Mouse (Mus musculus) lung, embryonic 15.5 days (tissue): Measurements from ENCODE around the gene Mydgf. TPM values are rescaled to one million over a fixed set of nuclear protein-coding genes. Genes with fewer than 3 reads are reported as not detected.

Experiments
- ATAC-seq: fragments of 200-750 bp; cut with Nextera tagmentation; 2 replicates; pipeline ENCODE4 v1.8.0; 2017; ENCODE audit warnings: moderate number of reproducible peaks, borderline replicate concordance; ENCODE audit not compliant: low FRiP score, low TSS enrichment; ENCODE audit errors: extremely low read depth
- H3K27ac ChIP-seq: fragments of 300-500 bp; sonication (generic); 2 replicates; pipeline ENCODE4 v1.5.1; 2015; ENCODE audit warnings: moderate library complexity, mild to moderate bottlenecking, inconsistent platforms
- H3K27me3 ChIP-seq: fragments of 300-500 bp; sonication (generic); 2 replicates; pipeline ENCODE4 v1.6.1; 2015; ENCODE audit warnings: inconsistent platforms
- H3K36me3 ChIP-seq: fragments of 300-500 bp; sonication (generic); 2 replicates; pipeline ENCODE4 v1.6.1; 2015; ENCODE audit warnings: inconsistent platforms
- H3K4me1 ChIP-seq: fragments of 300-500 bp; sonication (generic); 2 replicates; pipeline ENCODE4 v1.6.1; 2015; ENCODE audit warnings: inconsistent platforms
- H3K4me2 ChIP-seq: fragments of 300-500 bp; sonication (generic); 2 replicates; pipeline ENCODE4 v1.6.1; 2015; ENCODE audit warnings: inconsistent platforms, mild to moderate bottlenecking, moderate library complexity
- H3K4me3 ChIP-seq: fragments of 300-500 bp; sonication (generic); 2 replicates; pipeline ENCODE4 v1.5.1; 2015; ENCODE audit warnings: mild to moderate bottlenecking, inconsistent platforms
- H3K9ac ChIP-seq: fragments of 300-500 bp; sonication (generic); 2 replicates; pipeline ENCODE4 v1.6.1; 2015; ENCODE audit warnings: inconsistent platforms
- H3K9me3 ChIP-seq: fragments of 300-500 bp; sonication (generic); 2 replicates; pipeline ENCODE4 v1.6.1; 2016; ENCODE audit warnings: inconsistent platforms
- WGBS: fragments of 180-500 bp; shearing (Covaris S2); methylation state at CpG from one replicate; pipeline ENCODE4 v1.1.7; 2015; 5-methylcytosine and 5-hydroxymethylcytosine counted together
- polyA plus RNA-seq: library from polyadenylated mRNA; unstranded; fragments of >200 nt; fragmentation: Nextera tagmentation; extraction: Ambion mirVana; gene quantifications from 2 replicates; pipeline ENCODE4 v1.2.1, GENCODE M21; 2015

Mydgf gene
- polyA plus RNA-seq, 1 experiment from 2014 or later, result 103 TPM

DNA sequence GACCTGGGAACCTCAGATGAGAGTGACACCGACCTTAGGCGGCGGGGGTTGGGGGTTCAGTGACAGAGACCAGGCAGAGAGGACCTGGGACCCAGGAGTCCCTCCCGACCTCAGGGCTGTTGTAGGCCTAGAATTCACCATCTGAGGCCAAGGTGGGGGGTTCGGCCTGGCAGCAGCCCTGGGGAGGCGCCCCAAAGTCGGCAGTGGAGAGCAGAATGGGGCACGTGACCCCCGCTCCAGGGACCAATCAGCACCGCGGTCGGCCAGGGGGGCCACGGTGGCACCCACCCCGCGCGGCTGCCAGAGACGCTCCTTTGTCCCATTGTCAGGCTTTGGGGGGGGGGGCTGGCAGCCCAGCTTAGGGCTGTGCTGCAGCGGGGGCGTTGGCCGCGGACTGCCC, 44.4 kb downstream of the Mydgf start:
- no peak overlapping the region for H3K27ac ChIP-seq
- H3K9ac ChIP-seq, result peak overlapping the region; percentile 42; the same call in 1 of the 2 replicates
- H3K27me3 ChIP-seq, result peaks cover 59% of the 10 kb centered on the region
- ATAC-seq, result 0 out of 2 replicates have a peak, but pooled peaks have one; percentile 10
- H3K4me3 ChIP-seq, result peak overlapping the region; percentile 67
- 9% methylated on average over 21 of the region's 21 CpGs for WGBS
- no peaks in the 10 kb centered on the region for H3K9me3 ChIP-seq
- H3K4me2 ChIP-seq, result peak overlapping the region; percentile 100
- H3K4me1 ChIP-seq, result peaks cover 30% of the 10 kb centered on the region
- no peaks in the 10 kb centered on the region for H3K36me3 ChIP-seq

DNA sequence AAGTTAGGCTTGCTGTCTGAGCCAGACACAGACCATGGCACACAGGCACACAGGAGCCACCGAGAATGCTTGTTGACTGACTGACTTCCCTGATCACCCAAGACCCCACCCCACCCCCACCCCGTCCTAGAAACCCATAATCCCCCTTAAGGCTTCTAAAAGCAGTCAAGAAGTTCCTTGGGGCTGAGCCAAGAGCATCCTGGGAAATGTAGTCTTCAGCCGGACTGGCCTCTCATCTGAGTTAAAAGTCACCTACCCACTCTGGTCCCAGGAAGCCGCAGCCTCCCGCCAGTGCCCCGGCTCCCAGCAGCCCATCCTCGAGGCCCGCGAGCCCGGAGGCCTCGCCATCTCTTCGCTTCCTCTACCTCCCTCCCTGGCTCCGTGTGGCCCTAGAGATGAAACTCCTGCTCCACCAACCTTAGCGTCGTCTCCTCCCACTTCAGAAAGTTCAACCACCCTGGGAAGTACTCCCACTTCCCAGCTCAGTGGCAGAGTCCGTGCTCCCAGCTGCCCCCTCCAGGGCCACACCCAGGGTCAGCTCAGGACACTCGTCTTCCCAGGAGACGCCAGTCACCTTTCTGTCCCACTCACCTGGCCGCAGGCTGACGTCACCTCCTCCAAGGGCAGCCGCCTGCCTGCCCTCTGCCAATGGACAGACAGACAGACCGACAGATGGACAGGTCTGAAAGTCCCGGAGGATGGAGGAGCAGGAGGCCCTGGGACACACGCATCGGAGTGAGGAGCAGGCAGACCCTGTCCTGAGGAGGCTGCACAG, 45.7 kb downstream of the Mydgf start:
- Histone ChIP-seq H3K27me3 (peaks cover 46% of the 10 kb centered on the region), H3K4me1 (peaks cover 41% of the 10 kb centered on the region), H3K4me2 (peak overlapping the region; percentile 42; the same call in 1 of the 2 replicates), H3K9me3 (no peaks in the 10 kb centered on the region), H3K4me3 (no peak overlapping the region), H3K27ac (no peak overlapping the region), H3K36me3 (no peaks in the 10 kb centered on the region), H3K9ac (no peak overlapping the region)
- 20% methylated on average over 25 of the region's 25 CpGs for WGBS
- ATAC-seq, result no peak

DNA sequence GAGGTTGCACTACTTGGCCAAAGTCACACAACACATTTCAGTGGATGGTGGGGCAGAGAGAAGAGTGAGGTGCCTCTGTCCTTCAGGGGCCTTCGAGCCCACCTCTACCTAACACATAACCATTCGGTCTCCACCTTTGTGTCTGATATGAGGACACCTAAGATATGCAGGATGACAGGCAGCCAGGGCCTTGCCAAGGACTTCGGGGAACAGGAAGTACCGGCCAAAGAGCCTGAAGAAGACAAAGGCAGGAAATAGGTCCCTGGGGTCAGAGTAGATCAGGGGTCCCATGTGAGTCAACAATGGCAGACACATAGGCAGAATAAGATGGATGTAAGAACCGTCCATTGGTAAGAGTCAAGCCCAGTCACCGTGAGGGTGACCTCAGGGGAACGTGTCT, 47.2 kb downstream of the Mydgf start:
- H3K36me3 ChIP-seq, result no peaks in the 10 kb centered on the region
- peaks cover 31% of the 10 kb centered on the region for H3K4me1 ChIP-seq
- 72% methylated on average over 7 of the region's 7 CpGs for WGBS
- ATAC-seq, result no peak
- H3K4me2 ChIP-seq, result no peak overlapping the region
- no peaks in the 10 kb centered on the region for H3K9me3 ChIP-seq
- peaks cover 32% of the 10 kb centered on the region for H3K27me3 ChIP-seq
- no peak overlapping the region for H3K4me3 ChIP-seq
- H3K27ac ChIP-seq, result no peak overlapping the region
- no peak overlapping the region for H3K9ac ChIP-seq

DNA sequence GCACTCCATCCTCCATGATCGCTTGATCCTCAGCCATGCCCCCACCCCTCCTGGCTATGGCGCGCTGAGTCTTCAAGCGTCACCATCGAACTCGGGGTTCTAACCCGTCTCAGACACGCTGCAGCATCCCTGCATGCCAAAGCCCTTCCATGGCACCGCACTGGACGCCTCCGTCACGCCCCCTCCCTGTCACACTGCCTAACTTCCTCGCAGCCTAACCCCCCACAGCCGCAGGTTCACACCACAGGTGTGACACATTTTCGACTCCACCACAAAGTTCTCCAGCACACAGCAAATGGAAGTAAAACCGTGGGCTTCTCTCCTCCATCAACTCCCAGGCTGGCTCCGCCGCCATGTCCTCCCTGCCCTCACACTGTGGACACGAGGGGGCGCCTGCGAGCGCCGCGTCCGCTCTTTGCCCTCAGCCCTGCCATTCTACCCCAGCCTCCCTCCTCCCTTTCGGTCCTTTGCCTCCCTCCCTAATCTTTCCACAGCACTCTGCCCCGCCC, 49.2 kb downstream of the Mydgf start:
- H3K4me2 ChIP-seq, result peak overlapping the region; percentile 72
- H3K4me1 ChIP-seq, result peaks cover 24% of the 10 kb centered on the region
- no peak for ATAC-seq
- peaks cover 12% of the 10 kb centered on the region for H3K27me3 ChIP-seq
- H3K36me3 ChIP-seq, result no peaks in the 10 kb centered on the region
- H3K9ac ChIP-seq, result 0 out of 2 replicates have a peak overlapping the region, but pooled peaks have one; percentile 20
- 3% methylated on average over 27 of the region's 27 CpGs for WGBS
- peak overlapping the region; percentile 33 for H3K4me3 ChIP-seq
- peak overlapping the region; percentile 79 for H3K27ac ChIP-seq
- no peaks in the 10 kb centered on the region for H3K9me3 ChIP-seq

DNA sequence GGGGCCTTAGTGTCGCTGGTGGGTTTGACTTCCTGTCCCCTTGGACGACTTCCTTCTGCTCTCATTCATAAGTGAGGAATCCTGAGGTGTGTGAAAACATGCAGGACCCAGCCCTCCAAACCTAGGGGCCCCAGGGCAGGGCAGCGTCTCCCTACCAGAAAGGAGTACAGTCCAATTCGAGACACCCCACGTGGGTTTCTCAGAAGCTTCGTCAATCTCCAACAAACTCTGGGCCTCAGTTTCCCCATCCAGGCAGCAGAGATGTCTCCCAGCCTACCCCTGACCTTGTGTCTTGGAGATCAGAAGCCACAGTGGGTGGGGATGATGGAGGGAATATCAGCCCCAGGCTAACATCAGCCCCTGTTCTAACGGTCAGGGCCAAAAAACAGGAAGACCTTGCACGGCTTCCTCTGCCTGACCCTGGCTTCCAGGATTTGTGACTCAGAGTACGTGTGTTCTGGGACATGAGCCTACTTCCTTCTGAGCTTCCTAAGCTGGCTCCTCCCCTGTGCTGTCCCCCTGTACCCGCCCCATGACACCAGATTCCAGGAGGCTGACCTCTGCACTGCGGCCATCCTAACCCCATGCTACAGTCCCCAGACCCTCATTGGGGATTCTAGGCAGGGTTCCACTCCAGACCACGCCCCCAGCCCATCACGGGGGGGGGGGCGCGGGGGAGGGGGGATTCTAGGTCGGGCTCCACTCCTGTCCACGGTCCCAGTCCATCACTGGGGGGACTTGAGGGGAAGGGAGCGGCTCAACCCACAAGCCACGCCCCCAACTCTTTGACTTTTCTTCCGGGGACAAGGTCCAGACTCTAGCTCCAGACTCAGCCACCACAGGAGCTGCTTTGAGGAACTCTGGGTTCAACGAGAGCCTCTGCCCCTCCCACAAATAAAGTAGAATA, 50.0 kb downstream of the Mydgf start:
- Histone ChIP-seq H3K27ac (peak overlapping the region; percentile 79), H3K27me3 (peaks cover 4% of the 10 kb centered on the region), H3K4me2 (peak overlapping the region; percentile 72), H3K9ac (peak overlapping the region; percentile 20; the same call in 1 of the 2 replicates), H3K36me3 (no peaks in the 10 kb centered on the region), H3K9me3 (no peaks in the 10 kb centered on the region), H3K4me1 (peaks cover 21% of the 10 kb centered on the region), H3K4me3 (peak overlapping the region; percentile 33)
- WGBS, result 17% methylated on average over 20 of the region's 21 CpGs
- peak; percentile 81 for ATAC-seq

DNA sequence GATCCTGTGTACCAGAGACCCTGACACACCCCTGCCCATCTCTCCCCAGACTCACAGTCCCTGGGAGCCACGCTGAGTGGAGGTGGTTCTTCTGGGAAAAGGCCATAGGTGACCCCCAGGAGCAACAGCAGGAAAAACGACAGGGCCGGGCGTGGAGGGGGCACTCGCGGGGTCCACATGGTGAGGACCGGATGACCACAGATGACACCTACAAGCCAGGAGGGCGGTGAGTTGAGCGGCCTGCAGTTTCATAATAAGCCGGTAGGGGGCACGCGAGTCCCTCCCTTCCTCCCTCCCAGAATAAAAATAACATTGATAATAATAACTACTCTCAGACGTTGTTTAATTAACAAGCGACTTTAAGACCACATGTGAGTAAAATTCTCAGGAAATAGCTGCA, 51.1 kb downstream of the Mydgf start:
- Histone ChIP-seq H3K4me2 (peak overlapping the region; percentile 33; the same call in 1 of the 2 replicates), H3K4me3 (0 out of 2 replicates have a peak overlapping the region, but pooled peaks have one; percentile 7), H3K9ac (no peak overlapping the region), H3K4me1 (peaks cover 16% of the 10 kb centered on the region), H3K27ac (no peak overlapping the region), H3K36me3 (no peaks in the 10 kb centered on the region), H3K27me3 (no peaks in the 10 kb centered on the region), H3K9me3 (no peaks in the 10 kb centered on the region)
- no peak for ATAC-seq
- 3% methylated on average over 14 of the region's 14 CpGs for WGBS

DNA sequence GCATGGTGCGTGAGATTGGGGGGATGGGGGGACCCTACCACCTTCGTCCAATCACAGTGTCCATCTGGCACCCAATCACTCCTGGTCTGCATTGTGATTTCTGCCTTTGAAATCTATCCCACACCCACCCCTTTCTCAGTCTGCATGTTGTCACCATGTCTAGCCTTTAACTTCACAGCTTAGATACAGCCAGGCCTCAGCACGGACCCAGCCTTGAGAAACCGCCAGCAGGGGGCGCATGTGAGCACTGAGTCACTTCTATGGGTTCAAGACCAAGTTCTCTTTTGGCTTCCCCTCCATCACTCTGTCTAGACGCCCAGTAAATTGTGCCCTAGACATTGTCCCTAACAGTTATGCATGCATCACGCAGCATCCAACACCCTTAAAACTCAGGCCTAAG, 51.9 kb downstream of the Mydgf start:
- WGBS, result 32% methylated on average over 7 of the region's 7 CpGs

DNA sequence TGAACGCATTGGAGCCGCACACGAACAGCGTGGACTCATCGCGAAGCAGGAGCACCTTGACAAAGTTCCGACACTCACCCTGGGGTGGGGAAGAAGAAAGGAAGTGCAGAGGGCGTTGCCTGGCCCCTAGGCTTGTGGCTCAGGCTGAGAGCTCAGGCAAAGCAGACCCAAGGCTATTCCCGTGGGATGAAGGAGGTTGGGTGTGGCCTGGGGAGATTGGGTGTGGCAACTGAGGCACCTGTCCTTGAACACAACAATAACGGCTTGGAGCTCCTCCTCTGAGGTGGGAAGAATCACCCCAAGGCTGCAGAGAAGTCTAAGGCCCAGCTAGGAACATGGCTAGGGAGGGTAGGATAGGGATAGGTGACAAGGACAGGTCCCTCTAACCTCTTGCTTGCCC, 52.6 kb downstream of the Mydgf start:
- WGBS, result 86% methylated on average over 10 of the region's 10 CpGs
- no peak for ATAC-seq
- Histone ChIP-seq H3K9me3 (no peaks in the 10 kb centered on the region), H3K4me2 (no peak overlapping the region), H3K4me3 (no peak overlapping the region), H3K4me1 (peaks cover 16% of the 10 kb centered on the region), H3K9ac (no peak overlapping the region), H3K36me3 (no peaks in the 10 kb centered on the region), H3K27me3 (no peaks in the 10 kb centered on the region), H3K27ac (no peak overlapping the region)

More for the DNA sequence above, 51.9 kb downstream of the Mydgf start:
- H3K9ac ChIP-seq, result no peak overlapping the region
- no peak overlapping the region for H3K4me3 ChIP-seq
- no peak overlapping the region for H3K4me2 ChIP-seq
- no peaks in the 10 kb centered on the region for H3K36me3 ChIP-seq
- peaks cover 16% of the 10 kb centered on the region for H3K4me1 ChIP-seq
- no peak overlapping the region for H3K27ac ChIP-seq
- ATAC-seq, result no peak
- H3K9me3 ChIP-seq, result no peaks in the 10 kb centered on the region
- no peaks in the 10 kb centered on the region for H3K27me3 ChIP-seq

DNA sequence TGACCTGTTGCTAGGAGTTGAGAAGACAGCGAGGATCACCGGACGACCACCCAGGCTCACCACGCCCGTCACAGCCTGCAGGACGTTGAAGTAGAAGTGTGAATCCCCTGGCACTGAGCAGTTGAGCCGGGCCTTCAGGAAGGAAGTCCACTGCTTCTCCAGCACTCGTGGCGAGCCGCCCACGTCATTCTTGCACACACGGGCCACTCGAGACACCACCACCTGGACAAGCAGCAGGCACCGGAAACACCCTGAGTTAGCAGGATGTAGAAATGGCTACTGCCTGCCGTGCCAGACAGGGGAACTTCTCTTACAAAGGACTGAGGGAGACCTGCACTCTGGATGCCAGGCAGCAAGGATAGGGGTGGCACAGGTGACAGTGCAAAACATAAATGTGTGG, 55.5 kb downstream of the Mydgf start:
- H3K4me3 ChIP-seq, result no peak overlapping the region
- H3K36me3 ChIP-seq, result no peaks in the 10 kb centered on the region
- H3K9me3 ChIP-seq, result no peaks in the 10 kb centered on the region
- no peak overlapping the region for H3K4me2 ChIP-seq
- ATAC-seq, result no peak
- peaks cover 23% of the 10 kb centered on the region for H3K27me3 ChIP-seq
- H3K27ac ChIP-seq, result no peak overlapping the region
- no peak overlapping the region for H3K9ac ChIP-seq
- WGBS, result 64% methylated on average over 15 of the region's 15 CpGs
- peaks cover 8% of the 10 kb centered on the region for H3K4me1 ChIP-seq

DNA sequence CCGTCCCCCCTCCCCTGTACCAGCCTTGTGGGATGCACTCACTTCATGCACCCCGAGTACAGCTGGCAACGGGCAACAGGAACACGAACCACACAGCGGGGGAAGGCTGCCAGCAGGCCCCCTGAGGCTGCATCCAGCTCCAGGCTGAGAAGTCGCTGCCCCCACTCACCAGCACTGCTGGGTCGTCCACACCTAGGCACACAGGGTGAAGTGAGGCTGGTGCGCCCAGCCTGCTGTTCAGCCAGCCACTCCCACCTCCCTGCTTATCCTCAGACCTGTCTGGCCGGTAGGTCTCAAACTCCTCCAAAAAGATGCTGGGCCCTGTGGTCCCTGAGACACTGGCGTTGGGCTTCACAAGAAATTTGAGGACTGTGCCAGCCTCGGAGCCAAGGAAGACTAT, 57.5 kb downstream of the Mydgf start:
- no peak overlapping the region for H3K27ac ChIP-seq
- 70% methylated on average over 11 of the region's 11 CpGs for WGBS
- peaks cover 42% of the 10 kb centered on the region for H3K27me3 ChIP-seq
- H3K4me2 ChIP-seq, result no peak overlapping the region
- H3K9ac ChIP-seq, result no peak overlapping the region
- no peaks in the 10 kb centered on the region for H3K36me3 ChIP-seq
- H3K9me3 ChIP-seq, result peaks cover 8% of the 10 kb centered on the region; the same call in 1 of the 2 replicates
- ATAC-seq, result no peak
- peaks cover 8% of the 10 kb centered on the region for H3K4me1 ChIP-seq
- H3K4me3 ChIP-seq, result no peak overlapping the region
